Mouse (Mus musculus): Measurements from ENCODE around the gene Hoxb8. TPM values are rescaled to one million over a fixed set of nuclear protein-coding genes. Genes with fewer than 3 reads are reported as not detected.

Hoxb8 gene
- 0.06 TPM in 1 of 2 replicates, not detected in the other for polyA plus RNA-seq (2014; fragmentation: Nextera tagmentation; extraction: Ambion mirVana)

GRCm38 (mm10) chr11:96281855-96282570 lies at the start of gene Hoxb8:
Gene Hoxb8 (plus strand): TSS chr11:96281905.
- Histone ChIP-seq H3K4me1 (ENCODE audit: control insufficient read depth, insufficient read depth, low read length) (peaks cover 14% of the 10 kb centered on the region; the same call in 1 of the 2 replicates), H3K9me3 (replicated peaks; ENCODE audit: control insufficient read depth, low read length) (no peaks in the 10 kb centered on the region), H3K4me2 (no peak within 1 kb of the TSS), H3K27me3 (ENCODE audit: control insufficient read depth, insufficient read depth, low read length) (peaks cover 96% of the 10 kb centered on the region), H3K27ac (ENCODE audit: low read depth, low read length) (no peak within 1 kb of the TSS), H3K4me3 (ENCODE audit: low read depth, low read length) (no peak within 1 kb of the TSS), H3K36me3 (ENCODE audit: control insufficient read depth, insufficient read depth, low read length) (no peaks in the 10 kb centered on the region), H3K9ac (ENCODE audit: low read depth, low read length) (no peak within 1 kb of the TSS)
- WGBS (ENCODE audit: insufficient replicate concordance) = 2% methylated on average over 27 of the region's 27 CpGs
- ATAC-seq (replicated peaks; ENCODE audit: insufficient number of reproducible peaks, low FRiP score, low TSS enrichment) = no peak

- peaks cover 47% of the 10 kb centered on the region for H3K27me3 ChIP-seq (ENCODE audit: control insufficient read depth, insufficient read depth, low read length)
- H3K4me2 ChIP-seq = no peak overlapping the region
- no peak overlapping the region for H3K27ac ChIP-seq (ENCODE audit: low read depth, low read length)
- no peaks in the 10 kb centered on the region for H3K4me1 ChIP-seq (ENCODE audit: control insufficient read depth, insufficient read depth, low read length)
- H3K4me3 ChIP-seq (ENCODE audit: low read depth, low read length) = no peak overlapping the region
- 3% methylated on average over 12 of the region's 12 CpGs for WGBS (ENCODE audit: insufficient replicate concordance)
- ATAC-seq (replicated peaks; ENCODE audit: insufficient number of reproducible peaks, low FRiP score, low TSS enrichment) = no peak
- no peaks in the 10 kb centered on the region for H3K9me3 ChIP-seq (replicated peaks; ENCODE audit: control insufficient read depth, low read length)
- H3K36me3 ChIP-seq (ENCODE audit: control insufficient read depth, insufficient read depth, low read length) = no peaks in the 10 kb centered on the region
- H3K9ac ChIP-seq (ENCODE audit: low read depth, low read length) = no peak overlapping the region
These were observed 46.8 kb upstream of the Hoxb8 start for GRCm38 (mm10) chr11:96234906-96235305.

DNA sequence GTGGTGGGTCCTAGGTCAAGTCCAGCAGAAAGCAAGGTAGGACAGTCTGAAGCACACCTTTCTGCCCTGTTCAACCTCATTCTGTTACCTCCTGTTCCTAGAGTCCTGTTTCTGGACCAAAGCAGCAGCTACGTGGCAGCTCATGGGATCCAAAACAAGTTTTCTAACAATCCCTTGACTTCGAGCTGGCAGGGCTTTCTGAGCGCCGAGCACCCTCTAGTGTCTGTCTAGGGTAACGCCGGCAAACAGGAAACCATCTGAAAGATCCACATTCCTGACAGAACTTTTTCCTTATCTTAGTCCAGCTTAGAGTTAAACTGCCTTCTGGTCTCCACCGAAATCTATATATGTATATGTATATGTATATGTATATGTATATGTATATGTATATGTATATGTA lies 41.5 kb upstream of the Hoxb8 start:
- Histone ChIP-seq H3K9me3 (replicated peaks; ENCODE audit: control insufficient read depth, low read length) (no peaks in the 10 kb centered on the region), H3K9ac (ENCODE audit: low read depth, low read length) (no peak overlapping the region), H3K4me3 (ENCODE audit: low read depth, low read length) (no peak overlapping the region), H3K4me2 (no peak overlapping the region), H3K27ac (ENCODE audit: low read depth, low read length) (no peak overlapping the region), H3K36me3 (ENCODE audit: control insufficient read depth, insufficient read depth, low read length) (no peaks in the 10 kb centered on the region), H3K27me3 (ENCODE audit: control insufficient read depth, insufficient read depth, low read length) (peaks cover 33% of the 10 kb centered on the region), H3K4me1 (ENCODE audit: control insufficient read depth, insufficient read depth, low read length) (no peaks in the 10 kb centered on the region)
- WGBS (ENCODE audit: insufficient replicate concordance) = 1% methylated on average over 7 of the region's 7 CpGs
- ATAC-seq (replicated peaks; ENCODE audit: insufficient number of reproducible peaks, low FRiP score, low TSS enrichment) = no peak

- no peak for ATAC-seq (replicated peaks; ENCODE audit: insufficient number of reproducible peaks, low FRiP score, low TSS enrichment)
- Histone ChIP-seq H3K4me3 (ENCODE audit: low read depth, low read length) (no peak overlapping the region; the same call in 1 of the 2 replicates), H3K4me2 (no peak overlapping the region), H3K27me3 (ENCODE audit: control insufficient read depth, insufficient read depth, low read length) (peaks cover 76% of the 10 kb centered on the region), H3K9ac (ENCODE audit: low read depth, low read length) (no peak overlapping the region), H3K36me3 (ENCODE audit: control insufficient read depth, insufficient read depth, low read length) (no peaks in the 10 kb centered on the region), H3K9me3 (replicated peaks; ENCODE audit: control insufficient read depth, low read length) (no peaks in the 10 kb centered on the region), H3K4me1 (ENCODE audit: control insufficient read depth, insufficient read depth, low read length) (no peaks in the 10 kb centered on the region), H3K27ac (ENCODE audit: low read depth, low read length) (no peak overlapping the region)
- WGBS (ENCODE audit: insufficient replicate concordance) = 1% methylated on average over 14 of the region's 14 CpGs
These were observed 30.8 kb upstream of the Hoxb8 start for GRCm38 (mm10) chr11:96250901-96251300.

- Histone ChIP-seq H3K4me2 (peak overlapping the region; percentile 18; the same call in 1 of the 2 replicates), H3K9me3 (replicated peaks; ENCODE audit: control insufficient read depth, low read length) (no peaks in the 10 kb centered on the region), H3K9ac (ENCODE audit: low read depth, low read length) (no peak overlapping the region), H3K27me3 (ENCODE audit: control insufficient read depth, insufficient read depth, low read length) (peaks cover 82% of the 10 kb centered on the region), H3K27ac (ENCODE audit: low read depth, low read length) (no peak overlapping the region), H3K4me1 (ENCODE audit: control insufficient read depth, insufficient read depth, low read length) (no peaks in the 10 kb centered on the region), H3K4me3 (ENCODE audit: low read depth, low read length) (0 out of 2 replicates have a peak overlapping the region, but pooled peaks have one; percentile 8), H3K36me3 (ENCODE audit: control insufficient read depth, insufficient read depth, low read length) (no peaks in the 10 kb centered on the region)
- ATAC-seq (replicated peaks; ENCODE audit: insufficient number of reproducible peaks, low FRiP score, low TSS enrichment) = no peak
- 1% methylated on average over 46 of the region's 46 CpGs for WGBS (ENCODE audit: insufficient replicate concordance)
These were observed 30.1 kb upstream of the Hoxb8 start for GRCm38 (mm10) chr11:96251480-96252031.

DNA sequence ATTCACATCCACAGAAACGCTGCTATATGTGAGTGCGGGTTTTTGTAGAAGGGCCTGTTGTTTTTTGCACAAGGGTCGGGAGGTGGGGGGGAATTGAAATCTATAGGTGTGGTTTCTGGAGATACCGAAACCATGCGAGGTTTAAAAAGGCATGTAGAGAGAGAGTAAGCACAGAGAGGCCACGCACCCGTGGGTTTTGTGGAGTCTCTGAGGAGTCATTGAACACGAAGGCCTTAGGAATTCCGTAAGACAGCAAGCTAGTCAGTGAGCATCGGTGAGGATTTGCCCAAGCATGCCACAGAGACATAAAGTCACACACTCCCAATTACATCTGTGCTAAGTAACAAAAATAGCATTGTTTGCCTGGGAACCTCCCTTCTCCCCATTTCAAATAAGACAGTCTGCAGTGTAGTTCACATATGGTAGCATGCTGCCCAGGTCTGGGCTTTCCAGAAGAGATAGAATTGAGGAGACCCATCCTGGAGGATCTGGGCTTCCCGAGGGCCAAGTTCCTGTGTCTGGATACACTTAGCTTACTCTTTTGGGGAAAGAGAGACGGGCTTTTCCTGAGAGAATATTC lies 29.1 kb upstream of the Hoxb8 start:
- Histone ChIP-seq H3K4me1 (ENCODE audit: control insufficient read depth, insufficient read depth, low read length) (no peaks in the 10 kb centered on the region), H3K4me2 (no peak overlapping the region), H3K9me3 (replicated peaks; ENCODE audit: control insufficient read depth, low read length) (no peaks in the 10 kb centered on the region), H3K27ac (ENCODE audit: low read depth, low read length) (no peak overlapping the region), H3K27me3 (ENCODE audit: control insufficient read depth, insufficient read depth, low read length) (peaks cover 89% of the 10 kb centered on the region), H3K9ac (ENCODE audit: low read depth, low read length) (no peak overlapping the region), H3K36me3 (ENCODE audit: control insufficient read depth, insufficient read depth, low read length) (no peaks in the 10 kb centered on the region), H3K4me3 (ENCODE audit: low read depth, low read length) (no peak overlapping the region)
- ATAC-seq (replicated peaks; ENCODE audit: insufficient number of reproducible peaks, low FRiP score, low TSS enrichment) = no peak
- WGBS (ENCODE audit: insufficient replicate concordance) = 4% methylated on average over 12 of the region's 12 CpGs

DNA sequence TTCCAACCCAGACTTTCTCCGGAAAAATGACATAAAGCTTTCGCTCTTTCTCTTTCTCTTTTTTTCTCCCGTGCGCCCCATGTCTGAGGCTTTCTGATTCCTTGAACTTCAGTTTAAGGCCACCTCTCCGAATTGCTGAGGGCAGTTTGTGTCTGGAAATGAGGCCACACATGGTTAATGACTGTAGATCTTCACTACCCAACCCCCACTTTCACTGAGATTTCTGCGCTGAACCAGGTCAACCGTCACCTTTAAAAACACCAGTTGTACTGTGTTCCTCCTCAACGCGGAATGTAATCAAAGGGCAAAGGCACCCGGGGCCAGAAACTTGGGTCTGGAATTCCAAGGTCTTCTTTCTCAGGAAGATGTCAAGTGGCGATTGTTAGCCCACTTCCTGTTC lies 27.5 kb upstream of the Hoxb8 start:
- H3K9ac ChIP-seq (ENCODE audit: low read depth, low read length) = no peak overlapping the region
- H3K27me3 ChIP-seq (ENCODE audit: control insufficient read depth, insufficient read depth, low read length) = peaks cover 97% of the 10 kb centered on the region
- no peaks in the 10 kb centered on the region for H3K9me3 ChIP-seq (replicated peaks; ENCODE audit: control insufficient read depth, low read length)
- no peak for ATAC-seq (replicated peaks; ENCODE audit: insufficient number of reproducible peaks, low FRiP score, low TSS enrichment)
- no peaks in the 10 kb centered on the region for H3K4me1 ChIP-seq (ENCODE audit: control insufficient read depth, insufficient read depth, low read length)
- H3K4me3 ChIP-seq (ENCODE audit: low read depth, low read length) = no peak overlapping the region
- no peaks in the 10 kb centered on the region for H3K36me3 ChIP-seq (ENCODE audit: control insufficient read depth, insufficient read depth, low read length)
- no peak overlapping the region for H3K27ac ChIP-seq (ENCODE audit: low read depth, low read length)
- H3K4me2 ChIP-seq = no peak overlapping the region
- 4% methylated on average over 11 of the region's 11 CpGs for WGBS (ENCODE audit: insufficient replicate concordance)

DNA sequence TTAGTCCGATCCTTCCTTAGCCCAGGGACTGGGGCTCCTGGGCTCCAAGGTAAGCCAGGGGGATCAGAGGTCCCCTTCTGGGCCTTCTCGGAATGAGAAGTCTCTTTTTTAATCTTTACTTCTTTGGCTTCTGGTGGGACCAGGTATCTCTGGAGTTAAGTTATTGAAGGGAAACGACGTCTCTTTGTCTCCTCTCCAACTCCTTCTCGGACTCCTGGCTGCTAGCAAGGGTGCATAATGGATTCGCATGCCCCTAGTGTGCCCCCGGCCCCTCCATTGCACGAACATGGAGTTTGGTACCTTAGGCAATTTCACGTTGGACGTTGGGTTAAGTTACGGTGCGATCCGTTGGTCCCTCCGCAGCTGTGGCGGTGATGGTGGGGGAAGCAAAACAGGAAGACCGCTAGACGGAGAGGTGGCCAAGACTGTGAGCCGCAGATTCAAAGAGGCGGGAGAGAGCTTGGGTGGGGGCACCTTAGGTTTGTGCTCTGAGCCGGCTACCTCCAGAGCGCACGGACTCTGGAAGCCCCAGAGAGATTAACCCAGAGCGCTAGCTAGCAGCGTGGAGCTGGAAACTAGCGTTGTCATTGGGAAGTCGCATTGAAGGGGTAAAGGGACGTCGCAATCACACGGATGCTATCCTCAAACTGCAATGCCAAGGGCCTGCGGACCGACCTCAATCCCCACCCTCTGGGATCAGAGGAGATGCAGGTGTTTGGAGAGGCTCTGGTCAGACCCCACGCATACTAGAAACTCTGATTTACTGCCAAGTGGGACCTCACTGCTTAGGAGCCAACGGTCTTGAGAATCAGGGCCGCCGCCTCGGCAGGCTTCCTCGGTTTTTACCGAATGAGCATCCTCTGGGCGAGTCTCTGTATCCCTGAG lies 26.4 kb upstream of the Hoxb8 start:
- Histone ChIP-seq H3K27ac (ENCODE audit: low read depth, low read length) (no peak overlapping the region), H3K4me1 (ENCODE audit: control insufficient read depth, insufficient read depth, low read length) (no peaks in the 10 kb centered on the region), H3K4me3 (ENCODE audit: low read depth, low read length) (0 out of 2 replicates have a peak overlapping the region, but pooled peaks have one; percentile 3), H3K4me2 (no peak overlapping the region), H3K9ac (ENCODE audit: low read depth, low read length) (no peak overlapping the region), H3K9me3 (replicated peaks; ENCODE audit: control insufficient read depth, low read length) (no peaks in the 10 kb centered on the region), H3K27me3 (ENCODE audit: control insufficient read depth, insufficient read depth, low read length) (peaks cover 98% of the 10 kb centered on the region), H3K36me3 (ENCODE audit: control insufficient read depth, insufficient read depth, low read length) (no peaks in the 10 kb centered on the region)
- no peak for ATAC-seq (replicated peaks; ENCODE audit: insufficient number of reproducible peaks, low FRiP score, low TSS enrichment)
- WGBS (ENCODE audit: insufficient replicate concordance) = 2% methylated on average over 39 of the region's 39 CpGs
